Mouse (Mus musculus) ES-E14 (cell line): ENCODE measurements around the gene Sh2b1.

ENCODE experiments used
- CHD2 ChIP-seq: IDR thresholded peaks from 2 replicates; pipeline ENCODE4 v1.6.1; 2014; ENCODE audit warnings: mild to moderate bottlenecking, low read depth, low read length, inconsistent platforms
- HCFC1 ChIP-seq: IDR thresholded peaks from 2 replicates; pipeline ENCODE4 v1.6.1; 2012; ENCODE audit warnings: low read length, inconsistent platforms, borderline replicate concordance; ENCODE audit not compliant: insufficient read depth
- MAFK ChIP-seq: IDR thresholded peaks from 2 replicates; pipeline ENCODE4 v1.6.1; 2014; ENCODE audit warnings: mild to moderate bottlenecking, low read depth, low read length, inconsistent platforms; ENCODE audit not compliant: insufficient read depth
- ZNF384 ChIP-seq: IDR thresholded peaks from 2 replicates; pipeline ENCODE4 v1.6.1; 2012; ENCODE audit warnings: low read depth, low read length, inconsistent platforms

DNA sequence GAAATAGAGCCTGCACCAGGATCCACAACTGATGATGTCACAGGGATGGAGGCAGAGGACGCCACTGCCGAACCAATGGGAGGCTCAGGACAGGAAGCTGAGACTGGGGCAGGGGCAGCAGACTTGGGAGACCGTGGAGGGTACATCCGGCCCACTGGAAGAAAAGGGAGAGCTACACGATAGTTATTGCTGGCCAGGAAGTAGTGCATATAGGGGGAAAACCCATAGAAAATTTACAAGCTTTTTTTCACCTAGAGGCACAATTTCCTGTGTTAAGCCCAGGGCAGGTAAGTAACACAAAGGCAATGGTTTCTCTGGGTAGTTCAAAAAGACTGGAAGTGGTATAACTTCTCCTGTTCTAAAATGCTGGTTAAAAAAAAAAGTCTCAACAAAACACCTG, 21.3 kb upstream of the Sh2b1 start:
- TF ChIP-seq ZNF384 (no peak), CHD2 (no peak), HCFC1 (no peak), MAFK (no peak)
